Mouse (Mus musculus) left cerebral cortex, postnatal 36 days (tissue): ENCODE measurements around the gene Snx11. TPM values are rescaled to one million over a fixed set of nuclear protein-coding genes. Genes with fewer than 3 reads are reported as not detected.
"Not testable (repeated sequence)": the region's sequence is repeated elsewhere in the genome, so short reads cannot be mapped to it uniquely, and the experiment has no call there.

ENCODE experiments used
- DNase-seq, 2 experiments: peaks; one replicate each; pipeline ENCODE4 v3.0.0; 2021 to 2022; ENCODE audit warnings: low spot score in 2 of 2, mixed read lengths in 1 of 2
- intact Hi-C: fragments of 180-260 bp; cut with DNase I; formaldehyde crosslinking; loops from one replicate; pipeline ENCODE4 v1.15.1; 2025
- total RNA-seq, 2 experiments: library from RNA; stranded (reverse); gene quantifications; 2 replicates each; pipeline ENCODE4 v1.2.3; 2021

Snx11 gene
- total RNA-seq, 2 experiments from 2014 or later = 40.4 to 49.0 TPM

- intact Hi-C loops = no loop called here
- DNase-seq = no peak
These were observed 22.2 kb upstream of the Snx11 start for GRCm38 (mm10) chr11:96799511-96799910.

- intact Hi-C loops = no loop called here
- no peak for DNase-seq
These were observed 19.2 kb upstream of the Snx11 start for GRCm38 (mm10) chr11:96796586-96796985.

- DNase-seq = no peak
- intact Hi-C loops = no loop called here
These were observed 18.7 kb upstream of the Snx11 start for GRCm38 (mm10) chr11:96796081-96796480.

DNA sequence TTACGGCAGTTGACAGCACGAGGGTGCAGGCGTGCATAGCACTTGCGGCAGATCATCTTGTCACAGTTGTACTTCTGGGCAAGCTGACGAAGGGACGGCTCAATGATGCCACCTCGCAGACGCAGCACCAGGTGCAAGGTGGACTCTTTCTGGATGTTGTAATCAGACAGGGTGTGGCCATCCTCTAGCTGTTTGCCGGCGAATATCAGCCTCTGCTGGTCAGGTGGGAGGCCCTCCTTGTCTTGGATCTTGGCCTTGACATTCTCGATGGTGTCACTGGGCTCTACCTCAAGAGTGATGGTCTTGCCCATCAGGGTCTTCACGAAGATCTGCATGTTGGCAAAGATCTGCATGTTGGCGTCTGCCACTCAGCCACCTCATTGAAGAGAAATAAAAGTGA, 18.1 kb upstream of the Snx11 start:
- intact Hi-C loops = no loop called here
- DNase-seq = no peak

DNA sequence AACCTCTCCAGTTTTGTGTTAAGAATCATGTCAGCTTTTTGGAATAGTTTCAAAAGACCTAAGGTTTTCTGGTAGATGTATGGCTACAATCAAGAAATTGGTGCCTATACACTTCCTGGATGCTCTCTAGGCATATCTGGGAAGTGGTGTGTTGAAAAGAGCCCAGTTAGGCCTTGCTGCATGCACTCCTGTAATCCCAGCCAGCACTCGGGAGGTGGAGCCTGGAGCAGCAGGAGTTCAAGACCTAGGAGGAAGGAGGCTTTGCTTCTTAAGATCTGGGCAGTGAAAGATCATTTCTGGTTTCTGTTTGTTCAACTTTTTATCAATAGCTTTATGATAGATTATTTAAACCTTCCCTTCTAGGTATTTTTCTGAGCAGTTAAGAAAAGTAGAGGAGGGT, 13.3 kb upstream of the Snx11 start:
- intact Hi-C loops = no loop called here
- DNase-seq = no peak

DNA sequence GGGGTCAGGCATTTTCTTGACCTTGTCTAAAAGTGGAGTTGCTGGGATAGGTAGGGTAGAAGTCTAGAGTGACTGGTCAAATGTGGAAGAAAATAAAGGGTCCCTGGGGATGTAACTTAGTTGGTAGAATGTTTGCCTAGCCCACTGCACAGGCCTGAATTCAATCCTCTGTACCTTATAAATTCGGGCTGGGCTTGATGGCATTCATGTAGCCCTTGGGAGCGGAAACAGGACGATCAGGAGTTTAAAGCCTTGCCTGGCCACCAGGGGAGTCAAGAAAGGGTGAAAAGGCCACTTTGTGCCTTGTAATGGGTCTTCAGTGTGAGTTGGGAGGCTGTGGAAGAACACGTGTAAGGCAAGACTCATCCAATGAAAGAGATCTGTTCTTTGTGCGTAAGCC, 12.6 kb upstream of the Snx11 start:
- DNase-seq = no peak
- intact Hi-C loops = no loop called here

- intact Hi-C loops = no loop called here
These were observed 11.8 kb upstream of the Snx11 start, which contains the start of gene Cbx1 for GRCm38 (mm10) chr11:96788871-96789795. TSS of gene Cbx1 (plus strand) at chr11:96789127.

DNA sequence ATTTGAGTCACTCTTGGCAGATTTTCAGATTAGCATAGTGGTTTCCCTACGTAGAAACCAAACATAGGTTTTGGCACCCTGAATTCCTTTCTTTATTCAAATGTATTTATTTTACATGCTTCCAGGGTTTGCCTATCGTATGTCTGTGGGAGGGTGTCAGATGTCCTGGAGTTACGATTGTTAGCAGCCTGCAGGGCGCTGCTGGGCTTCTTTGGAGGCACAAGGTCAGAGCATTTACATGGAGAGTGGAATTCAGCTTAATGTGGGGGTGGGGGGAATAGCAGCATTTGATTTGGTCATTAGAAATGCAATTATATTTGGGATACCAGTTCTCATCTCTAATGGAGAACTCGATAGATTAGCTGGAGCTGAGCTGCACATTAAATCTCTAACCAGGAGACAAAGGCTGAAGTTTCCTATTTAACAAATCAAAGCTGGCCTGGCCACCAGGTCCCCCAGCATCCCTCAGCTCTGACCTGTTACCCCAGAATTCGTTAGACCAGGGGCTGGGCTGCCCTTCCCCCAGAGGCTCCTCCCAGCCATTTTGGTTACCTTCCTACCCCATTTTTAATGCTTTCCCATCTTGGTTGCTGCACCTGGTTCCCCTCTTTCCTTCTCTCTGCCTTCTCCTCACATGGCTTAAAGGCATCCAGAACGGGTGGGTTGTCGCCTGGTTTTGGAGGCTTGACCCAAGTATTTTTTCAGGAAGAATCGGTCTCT, 9.5 kb upstream of the Snx11 start:
- no peak for DNase-seq
- intact Hi-C loops = no loop called here

More at GRCm38 (mm10) chr11:96788871-96789795, 11.8 kb upstream of the Snx11 start, which contains the start of gene Cbx1:
- peak; percentile 92 to 93 for DNase-seq

- intact Hi-C loops = not testable (repeated sequence)
These were observed 7.5 kb upstream of the Snx11 start for GRCm38 (mm10) chr11:96784847-96785246.

DNA sequence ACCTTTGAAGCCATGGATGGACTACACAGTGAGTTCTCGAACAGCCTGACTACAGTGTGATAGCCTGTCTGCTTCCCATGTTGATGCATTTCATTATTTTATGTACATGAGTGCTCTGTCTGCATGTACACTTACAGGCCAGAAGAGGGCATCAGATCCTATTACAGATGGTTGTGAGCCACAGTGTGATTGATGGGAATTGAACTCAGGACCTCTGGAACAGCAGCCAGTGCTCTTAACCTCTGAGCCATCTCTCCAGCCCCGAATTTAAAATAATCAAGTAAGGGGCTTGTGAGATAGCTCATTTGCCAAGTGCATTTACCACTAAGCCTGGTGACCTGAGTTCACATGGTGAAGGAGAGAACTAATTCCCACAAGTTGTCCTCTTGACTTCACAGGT, 4.1 kb upstream of the Snx11 start:
- DNase-seq = no peak
- intact Hi-C loops = no loop called here

More at GRCm38 (mm10) chr11:96784847-96785246, 7.5 kb upstream of the Snx11 start:
- DNase-seq = not testable (repeated sequence)

DNA sequence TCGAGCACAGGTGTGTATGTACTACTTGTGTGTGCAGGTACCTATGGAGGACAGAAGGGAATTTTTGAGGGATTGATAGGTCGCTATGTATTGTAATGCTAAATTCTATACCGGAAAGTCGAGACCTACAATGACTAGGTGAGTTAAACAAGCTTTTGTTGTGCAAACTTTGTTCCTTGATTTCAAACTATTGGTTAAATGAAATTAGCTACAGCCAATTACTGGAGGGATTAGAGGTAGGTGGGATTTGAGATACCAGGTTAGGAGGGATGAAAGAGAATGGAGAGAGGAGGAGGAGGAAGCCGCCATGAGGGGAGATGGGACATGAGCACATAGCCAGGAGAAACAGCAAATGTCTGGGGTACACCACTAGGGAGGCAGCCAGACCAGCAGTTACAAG, 2.9 kb upstream of the Snx11 start:
- intact Hi-C loops = no loop called here
- DNase-seq = no peak

- intact Hi-C loops = loop anchor here (5.0 kb wide), 2 partner anchors 44 to 84 kb away; no protein-coding TSS in a partner anchor
- DNase-seq = not testable (repeated sequence)
These were observed 785 bp upstream of the Snx11 start for GRCm38 (mm10) chr11:96778061-96778627.

- DNase-seq = no peak
- intact Hi-C loops = loop anchor here (2.0 to 5.0 kb wide), 3 partner anchors 46 to 497 kb away; no protein-coding TSS in a partner anchor
These were observed 1.3 kb downstream of the Snx11 start for GRCm38 (mm10) chr11:96776068-96776467.

- DNase-seq = no peak
- intact Hi-C loops = loop anchor here (2.0 to 5.0 kb wide), 3 partner anchors 47 to 497 kb away; no protein-coding TSS in a partner anchor
These were observed 1.7 kb downstream of the Snx11 start for GRCm38 (mm10) chr11:96775665-96776064.

GRCm38 (mm10) chr11:96775063-96775462, 2.3 kb downstream of the Snx11 start:
- intact Hi-C loops = loop anchor here (5.0 kb wide), 2 partner anchors 47 to 87 kb away; no protein-coding TSS in a partner anchor
- no peak for DNase-seq

DNA sequence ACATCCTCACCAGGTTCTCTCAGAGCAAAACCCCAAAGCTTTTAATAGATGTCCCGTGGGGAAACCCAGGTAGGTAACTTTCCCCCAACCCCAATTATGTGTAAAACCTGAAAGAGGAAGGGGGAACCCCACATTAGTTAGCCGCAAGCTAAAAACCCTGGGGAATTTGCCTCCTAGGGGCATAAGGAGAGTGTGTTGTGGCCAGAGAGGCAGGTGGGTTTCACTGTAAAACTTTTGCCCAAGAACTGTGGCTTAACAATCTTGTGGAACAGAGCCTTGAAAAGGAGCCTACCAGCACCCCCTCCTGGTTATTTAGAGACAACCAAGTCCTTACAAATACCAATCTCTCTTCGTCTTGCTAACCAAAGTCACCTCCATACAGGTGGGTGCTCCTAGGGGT, 2.8 kb downstream of the Snx11 start:
- intact Hi-C loops = no loop called here

GRCm38 (mm10) chr11:96772413-96772812, 4.9 kb downstream of the Snx11 start:
- DNase-seq = no peak
- intact Hi-C loops = no loop called here

More for the DNA sequence above, 2.8 kb downstream of the Snx11 start:
- no peak for DNase-seq

- DNase-seq = no peak
- intact Hi-C loops = no loop called here
These were observed 5.9 kb downstream of the Snx11 start for GRCm38 (mm10) chr11:96771274-96771975.

DNA sequence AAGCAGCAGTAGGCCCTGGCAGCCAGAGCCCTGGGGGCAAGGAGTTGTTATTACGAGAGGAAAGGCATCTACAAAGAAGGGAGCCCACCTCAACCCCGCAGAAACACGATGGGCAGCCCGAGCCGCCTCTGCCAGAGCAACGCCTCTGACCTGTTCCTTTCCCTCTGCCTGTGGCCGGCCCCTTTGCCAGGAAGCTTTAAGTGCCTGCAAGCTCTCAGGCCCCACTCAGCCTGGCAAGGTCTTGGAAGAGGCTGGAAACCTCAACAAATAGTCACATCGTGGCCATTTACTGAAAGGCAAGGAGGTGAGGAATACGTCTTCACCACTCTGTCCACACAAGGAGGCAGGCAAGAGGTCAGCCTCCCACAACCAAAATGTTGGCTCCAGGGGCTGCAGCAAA, 9.1 kb downstream of the Snx11 start:
- intact Hi-C loops = no loop called here
- no peak for DNase-seq
